Mouse (Mus musculus) splenic B cell, adult 2 months (primary cell): Measurements from ENCODE around the gene Rln3.

Experiments
- DNase-seq: peaks from one replicate; pipeline ENCODE4 v3.0.0-alpha.2; 2011; ENCODE audit warnings: low read depth, low spot score
- H3K27me3 ChIP-seq: 2 replicates; pipeline ENCODE4 v1.6.1; 2012; ENCODE audit warnings: mild to moderate bottlenecking, low read length, moderate library complexity, mixed read lengths; ENCODE audit not compliant: control insufficient read depth, poor library complexity, insufficient read depth, severe bottlenecking
- H3K36me3 ChIP-seq: 2 replicates; pipeline ENCODE4 v1.6.1; 2012; ENCODE audit warnings: mild to moderate bottlenecking, low read length, moderate library complexity, mixed read lengths; ENCODE audit not compliant: control insufficient read depth, poor library complexity, insufficient read depth, severe bottlenecking

The Rln3 gene

DNA sequence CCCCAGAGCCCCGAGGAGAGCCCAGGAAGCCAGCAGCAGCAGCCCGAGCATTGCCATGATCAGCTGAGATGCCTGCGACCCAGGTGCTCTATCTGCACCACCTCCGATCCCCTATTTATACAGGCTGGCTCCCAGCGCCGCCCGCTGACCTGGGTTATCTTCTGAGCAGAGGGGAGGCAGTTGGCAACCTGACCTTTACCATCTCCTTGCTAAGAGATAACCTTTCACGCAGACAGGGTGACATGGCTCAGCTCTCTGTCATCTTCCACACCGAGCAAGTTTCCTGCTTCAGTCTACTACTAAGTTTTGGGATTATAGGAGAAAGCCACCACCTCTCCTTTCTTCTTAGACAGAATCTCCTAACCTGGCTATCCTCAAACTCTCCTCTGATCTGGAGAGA, at the start of gene Rln3:
Gene Rln3 (minus strand): TSS at position 101 of the 400 bp plus-strand sequence.
- H3K27me3 ChIP-seq = no peaks in the 10 kb centered on the region
- no peak for DNase-seq
- peaks cover 4% of the 10 kb centered on the region; the same call in 1 of the 2 replicates for H3K36me3 ChIP-seq

DNA sequence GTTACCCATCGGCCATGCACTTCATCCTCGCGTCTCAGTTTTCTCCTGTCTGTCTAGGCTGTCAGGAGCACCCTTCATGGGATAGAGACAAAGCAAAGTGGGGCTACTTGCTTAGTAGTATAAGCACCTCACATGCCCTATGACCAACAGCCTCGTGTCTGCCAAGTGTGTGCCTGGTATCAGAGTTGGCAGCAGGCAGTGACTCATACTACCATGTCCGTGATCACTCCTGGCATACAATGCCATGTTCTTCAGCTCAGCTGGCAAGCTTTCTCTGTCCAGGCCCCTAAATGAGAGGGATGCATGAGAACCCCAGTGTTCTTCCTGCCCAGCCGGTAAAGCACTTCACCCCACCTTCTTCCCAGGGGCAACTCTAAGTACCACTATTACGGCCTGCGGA, 45.8 kb upstream of the Rln3 start:
- peaks cover 3% of the 10 kb centered on the region for H3K36me3 ChIP-seq
- H3K27me3 ChIP-seq = no peaks in the 10 kb centered on the region
- DNase-seq = no peak

DNA sequence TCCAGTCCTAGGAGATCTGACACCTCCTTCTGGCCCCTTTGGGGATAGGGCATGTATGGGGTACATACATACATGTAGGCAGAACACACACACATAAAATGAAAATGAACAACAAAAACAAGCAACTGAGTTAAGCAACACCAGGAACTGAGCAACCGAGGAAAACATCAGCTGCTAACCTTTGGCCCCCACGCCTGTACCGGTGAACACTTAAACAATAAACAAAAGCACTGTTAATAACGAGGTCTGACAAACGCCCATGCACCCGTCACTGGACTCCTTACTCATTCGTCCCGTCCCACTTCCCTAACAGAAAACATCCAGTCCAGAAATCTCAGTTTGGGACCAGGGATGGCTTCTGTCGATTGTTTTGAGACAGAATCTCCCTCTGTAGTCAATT, 44.5 kb upstream of the Rln3 start:
- DNase-seq = no peak
- Histone ChIP-seq H3K36me3 (no peaks in the 10 kb centered on the region; the same call in none of the 2 replicates), H3K27me3 (no peaks in the 10 kb centered on the region)

DNA sequence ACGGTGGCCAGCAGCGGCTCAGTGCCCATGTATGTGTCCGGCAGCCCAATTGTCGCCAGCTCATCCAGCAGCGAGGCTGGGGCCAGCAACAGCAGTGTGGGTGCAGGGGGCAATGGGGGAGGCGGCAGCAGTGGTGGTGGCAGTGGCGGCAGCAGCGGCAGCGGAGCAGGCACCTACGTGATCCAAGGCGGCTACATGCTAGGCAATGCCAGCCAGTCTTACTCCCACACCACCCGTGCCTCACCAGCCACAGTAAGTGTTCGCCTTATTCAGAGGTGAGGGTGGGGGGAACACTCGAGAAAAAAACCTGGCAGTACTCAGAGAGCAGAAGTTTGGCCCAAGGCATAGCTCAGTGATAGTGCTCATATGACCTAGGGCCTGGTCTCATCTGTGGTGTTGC, 43.0 kb upstream of the Rln3 start:
- Histone ChIP-seq H3K36me3 (no peaks in the 10 kb centered on the region; the same call in none of the 2 replicates), H3K27me3 (no peaks in the 10 kb centered on the region)
- no peak for DNase-seq

DNA sequence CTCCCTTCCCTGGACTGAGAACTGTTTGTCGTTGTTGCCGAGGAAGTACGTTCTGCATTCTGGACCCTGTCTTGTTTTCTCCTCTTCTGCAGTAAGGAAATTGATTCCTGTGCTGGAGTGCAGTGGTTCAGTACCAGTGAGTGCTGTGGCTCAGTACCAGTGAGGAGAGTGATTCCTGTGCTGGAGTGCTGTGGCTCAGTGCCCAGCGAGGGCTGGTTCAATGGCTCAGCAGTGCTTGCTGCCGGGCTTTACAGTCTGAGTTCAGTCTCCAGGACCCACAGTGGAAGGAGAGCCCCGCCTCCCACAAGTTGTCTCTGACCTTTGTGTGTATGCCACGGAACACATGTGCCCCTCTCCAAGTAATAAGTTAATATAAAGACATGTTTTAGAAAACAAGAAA, 42.4 kb upstream of the Rln3 start:
- no peak for DNase-seq
- H3K27me3 ChIP-seq = no peaks in the 10 kb centered on the region
- peaks cover 2% of the 10 kb centered on the region; the same call in 1 of the 2 replicates for H3K36me3 ChIP-seq

DNA sequence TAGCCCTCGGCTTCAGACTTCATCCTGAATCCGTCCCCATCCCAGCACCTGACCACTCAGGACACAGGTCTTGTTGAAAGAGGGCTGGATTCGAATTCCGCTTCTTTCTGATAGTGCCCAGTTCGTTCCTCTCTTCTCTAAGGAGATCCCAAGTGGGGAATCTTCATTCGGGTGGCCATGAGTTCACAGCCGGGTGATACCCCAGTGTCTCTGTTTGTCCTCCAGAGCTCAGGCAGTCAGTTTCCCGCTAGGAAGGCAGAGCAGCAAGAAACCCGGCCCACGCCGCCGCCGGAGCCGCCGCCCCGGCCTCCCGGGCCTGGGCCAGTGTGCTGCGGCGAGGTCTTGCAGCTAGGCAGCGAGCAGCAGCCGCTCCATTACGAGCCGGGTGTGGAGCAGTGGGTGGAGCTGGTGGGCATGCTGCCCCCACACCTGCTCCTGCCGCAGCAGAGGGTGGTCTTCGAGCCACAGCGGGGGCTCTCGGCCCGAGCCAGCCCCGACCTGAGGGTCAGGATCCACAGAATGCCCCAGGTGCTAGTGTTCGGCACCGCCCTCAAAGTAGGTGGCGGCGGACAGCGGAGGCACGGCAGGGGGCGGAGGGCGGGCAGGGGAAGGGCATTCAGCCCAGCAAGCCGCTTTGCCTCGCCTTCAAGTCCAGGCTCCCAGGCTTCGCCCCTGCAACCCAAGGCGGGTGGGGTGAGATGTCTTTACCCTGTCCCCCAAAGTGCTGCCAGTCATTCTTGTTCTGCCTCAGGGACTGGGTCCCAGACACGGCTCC, 39.7 kb upstream of the Rln3 start:
- no peaks in the 10 kb centered on the region for H3K27me3 ChIP-seq
- H3K36me3 ChIP-seq = peaks cover 2% of the 10 kb centered on the region; the same call in 1 of the 2 replicates
- DNase-seq = no peak

DNA sequence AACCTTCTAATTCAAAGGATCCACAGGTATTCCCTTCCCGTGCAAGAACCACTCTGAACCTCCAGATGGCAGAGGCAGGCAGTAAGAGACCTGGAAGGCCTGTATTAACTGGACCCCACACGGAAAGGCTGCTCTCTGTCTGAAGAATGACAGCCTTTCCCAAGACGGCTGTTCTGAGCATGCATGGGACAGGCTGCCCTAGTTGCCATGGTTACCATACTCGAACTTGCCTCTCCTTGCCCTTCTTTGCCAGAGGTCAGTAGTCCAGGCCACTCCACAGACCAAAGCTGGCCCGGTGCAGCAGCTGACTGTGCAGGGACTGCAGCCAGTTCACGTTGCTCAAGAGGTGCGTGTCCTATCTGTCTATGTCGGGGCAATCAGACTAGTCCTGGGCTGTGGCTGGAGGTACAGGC, 39.0 kb upstream of the Rln3 start:
- peaks cover 2% of the 10 kb centered on the region; the same call in 1 of the 2 replicates for H3K36me3 ChIP-seq
- H3K27me3 ChIP-seq = no peaks in the 10 kb centered on the region
- DNase-seq = no peak

DNA sequence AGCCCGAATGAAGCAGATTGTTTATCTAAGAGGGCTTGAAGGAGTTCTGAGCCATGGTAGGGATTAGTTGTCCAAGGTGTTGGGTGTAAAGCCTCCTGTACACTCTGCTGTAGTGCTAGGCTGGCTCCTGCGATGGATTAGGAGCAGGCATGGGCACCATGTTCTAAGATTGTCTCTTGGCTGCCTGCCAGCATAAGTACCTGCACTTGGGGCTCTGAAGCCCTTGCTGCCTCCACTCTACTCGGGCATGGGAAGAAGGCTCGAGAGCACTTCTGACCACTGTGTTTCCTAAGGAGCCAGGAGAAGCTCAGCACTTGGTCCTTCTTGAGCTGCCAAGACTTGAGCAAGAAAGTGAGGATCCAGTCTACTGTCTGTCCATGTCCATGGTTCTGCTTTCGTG, 34.4 kb upstream of the Rln3 start:
- H3K36me3 ChIP-seq = 0 out of 2 replicates have a peak, but pooled peaks cover 2% of the 10 kb centered on the region
- DNase-seq = no peak
- no peaks in the 10 kb centered on the region for H3K27me3 ChIP-seq

DNA sequence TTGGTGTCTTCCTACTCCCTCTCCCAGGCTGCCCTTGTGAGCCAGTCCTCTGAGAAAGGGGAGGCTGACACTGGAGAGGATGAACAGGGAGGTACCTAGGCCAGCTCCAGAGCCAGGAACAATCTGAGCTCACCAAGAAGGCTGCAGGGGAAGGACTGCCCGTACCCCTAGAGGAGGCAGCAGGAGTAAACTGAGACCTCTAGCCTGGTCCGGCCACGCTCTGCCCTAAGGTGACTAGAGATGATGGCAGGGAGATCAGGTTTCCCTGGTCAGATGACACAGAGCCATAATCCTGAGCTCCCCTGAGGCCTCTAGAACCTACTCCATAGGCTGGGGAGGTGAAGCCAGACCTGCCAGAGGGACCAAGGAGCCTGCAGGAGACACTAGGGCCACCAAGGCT, 32.0 kb upstream of the Rln3 start:
- DNase-seq = no peak

DNA sequence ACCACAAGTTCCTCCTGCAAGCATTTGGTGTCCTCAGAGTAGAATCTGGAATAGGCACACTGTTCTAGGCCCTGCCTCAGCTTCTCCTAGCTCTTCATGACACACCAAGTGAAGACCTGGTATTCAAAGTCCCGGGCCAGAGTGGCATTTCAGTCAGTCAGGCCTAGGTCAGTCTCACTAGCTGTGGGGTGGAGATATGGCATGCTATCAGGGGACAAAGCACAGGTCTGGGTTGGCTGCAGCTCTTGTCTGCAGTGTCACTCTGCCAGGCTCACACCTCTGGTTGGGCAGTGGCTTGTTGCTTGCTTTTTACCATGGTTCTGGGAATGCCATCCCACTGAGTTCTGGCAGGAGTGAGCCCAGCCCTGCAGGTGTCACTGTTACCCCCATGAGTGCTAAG, 31.6 kb upstream of the Rln3 start:
- DNase-seq = no peak
- no peaks in the 10 kb centered on the region for H3K36me3 ChIP-seq

More for the DNA sequence above, 32.0 kb upstream of the Rln3 start:
- no peaks in the 10 kb centered on the region for H3K27me3 ChIP-seq
- no peaks in the 10 kb centered on the region for H3K36me3 ChIP-seq

DNA sequence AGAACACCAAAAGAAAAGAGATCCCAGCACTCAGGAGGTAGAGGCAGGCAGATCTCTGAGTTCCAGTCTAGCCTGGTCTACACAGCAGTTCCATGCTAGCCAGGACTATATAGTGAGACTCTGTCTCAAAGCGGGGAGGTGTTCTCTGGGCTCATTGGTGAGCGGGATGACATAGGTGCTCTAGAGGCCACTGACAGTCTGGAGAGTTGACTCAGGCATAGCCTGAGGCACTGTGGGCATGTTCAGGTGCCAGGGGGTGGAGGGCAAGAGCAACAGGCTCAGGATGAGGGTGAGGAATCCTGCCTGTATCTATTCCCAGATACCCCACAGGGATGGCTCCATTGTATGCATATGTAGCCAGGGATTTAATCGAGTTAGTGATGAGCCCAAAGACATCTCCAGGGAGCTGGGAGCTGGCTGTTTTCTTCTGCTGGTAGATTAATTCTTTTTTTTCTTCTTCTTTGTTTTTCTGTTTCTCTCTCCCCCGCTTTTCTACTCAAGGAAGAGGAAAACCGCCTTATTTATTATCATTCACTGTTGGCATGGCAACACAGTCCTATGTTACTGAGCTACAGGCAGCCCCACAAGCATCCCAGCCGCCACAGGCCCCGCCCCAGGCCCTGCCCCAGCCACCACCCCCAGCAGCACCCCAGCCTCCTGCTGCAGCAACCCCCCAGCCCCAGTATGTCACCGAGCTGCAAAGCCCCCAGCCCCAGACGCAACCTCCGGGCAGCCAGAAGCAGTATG, 28.6 kb upstream of the Rln3 start:
- H3K36me3 ChIP-seq = no peaks in the 10 kb centered on the region
- no peaks in the 10 kb centered on the region for H3K27me3 ChIP-seq
- no peak for DNase-seq

More for the DNA sequence above, 31.6 kb upstream of the Rln3 start:
- no peaks in the 10 kb centered on the region for H3K27me3 ChIP-seq

DNA sequence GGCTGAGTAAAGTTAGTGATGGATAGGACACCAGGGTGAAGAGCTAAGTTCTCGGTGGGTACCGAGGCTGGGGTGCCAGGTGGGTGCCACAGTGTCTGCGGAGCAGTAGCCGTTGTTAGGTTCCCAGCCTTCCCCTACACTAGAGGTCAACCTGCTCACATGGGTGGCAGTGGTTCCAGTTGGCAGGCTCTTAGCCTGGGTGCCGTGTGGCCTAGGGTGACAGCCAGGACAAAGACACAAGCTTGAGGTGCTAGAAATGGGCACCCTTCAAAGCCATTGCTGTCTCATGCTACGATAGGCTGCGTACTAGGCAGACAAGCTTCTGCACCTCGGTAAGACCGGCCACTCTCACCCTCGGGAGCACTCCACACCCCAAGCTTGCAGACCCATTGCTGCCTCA, 27.5 kb upstream of the Rln3 start:
- Histone ChIP-seq H3K36me3 (no peaks in the 10 kb centered on the region), H3K27me3 (no peaks in the 10 kb centered on the region)
- DNase-seq = no peak

DNA sequence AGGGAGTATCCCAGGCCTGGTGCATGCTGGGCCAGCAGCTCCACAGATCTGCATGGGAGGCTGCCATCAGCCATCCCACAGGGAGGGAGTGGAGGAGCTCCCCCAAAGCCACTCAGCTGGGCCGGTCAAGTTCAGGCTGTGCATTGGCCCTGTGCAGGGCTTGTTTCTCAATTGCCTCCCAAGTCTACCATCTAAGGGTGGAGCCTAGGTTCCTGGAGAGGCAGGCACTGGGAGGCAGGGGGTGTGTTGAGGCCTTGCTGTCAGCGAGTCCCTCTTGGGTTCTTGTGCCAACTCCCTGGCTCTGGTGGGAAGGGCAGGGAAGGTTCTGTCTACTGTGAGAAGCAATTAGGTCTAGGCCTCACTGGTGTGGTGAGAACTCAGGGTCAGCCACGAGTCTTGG, 27.1 kb upstream of the Rln3 start:
- H3K36me3 ChIP-seq = no peaks in the 10 kb centered on the region
- no peaks in the 10 kb centered on the region for H3K27me3 ChIP-seq
- DNase-seq = no peak

DNA sequence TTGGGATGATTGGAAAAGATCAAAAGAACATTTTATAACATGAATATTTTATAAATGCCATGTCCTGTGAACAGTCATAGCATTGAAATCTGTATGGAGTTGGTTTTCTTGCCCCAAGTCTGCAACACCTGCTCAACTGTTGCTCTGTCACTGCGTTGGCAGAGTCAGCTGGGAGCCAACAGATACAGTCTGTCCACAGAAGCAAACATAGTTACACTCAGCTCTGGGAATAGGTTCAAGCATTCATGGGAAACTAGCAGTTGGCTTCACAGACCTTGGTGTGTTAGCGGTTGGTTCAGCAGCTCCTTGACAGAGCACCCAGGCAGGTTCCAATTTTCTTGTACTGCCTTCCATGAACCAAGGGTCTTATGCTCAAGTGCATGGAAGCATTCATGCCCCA, 25.9 kb upstream of the Rln3 start:
- H3K27me3 ChIP-seq = no peaks in the 10 kb centered on the region
- H3K36me3 ChIP-seq = no peaks in the 10 kb centered on the region
- DNase-seq = no peak

DNA sequence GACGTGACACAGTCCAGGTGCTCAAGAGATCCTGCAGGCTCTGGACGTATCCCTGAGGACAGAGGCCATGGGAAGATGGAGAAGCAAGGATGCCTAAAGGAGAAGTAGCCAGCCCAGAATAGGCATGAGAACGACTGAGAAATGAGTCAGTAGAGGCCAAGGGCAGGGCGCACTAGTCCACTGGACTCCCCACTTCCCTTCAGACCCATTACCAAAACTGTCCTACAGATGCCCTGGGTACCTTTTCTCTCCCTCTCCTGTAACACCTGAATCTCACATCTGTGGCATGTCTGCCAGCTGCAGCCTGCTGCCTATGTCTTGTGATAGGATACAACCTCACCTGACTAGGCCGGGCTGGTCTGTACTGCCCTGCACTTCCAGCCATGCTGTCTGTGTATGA, 25.4 kb upstream of the Rln3 start:
- Histone ChIP-seq H3K36me3 (no peaks in the 10 kb centered on the region), H3K27me3 (no peaks in the 10 kb centered on the region)
- no peak for DNase-seq
